Mouse (Mus musculus) ES-CJ7 (cell line): ENCODE data around the gene H2-Oa.
A peak's percentile ranks its signal among the peaks of the same experiment; 100 is the strongest.

Experiments
- DNase-seq: peaks from one replicate; pipeline ENCODE4 v3.0.0; 2011; ENCODE audit warnings: low read depth, low spot score

Gene H2-Oa

DNA sequence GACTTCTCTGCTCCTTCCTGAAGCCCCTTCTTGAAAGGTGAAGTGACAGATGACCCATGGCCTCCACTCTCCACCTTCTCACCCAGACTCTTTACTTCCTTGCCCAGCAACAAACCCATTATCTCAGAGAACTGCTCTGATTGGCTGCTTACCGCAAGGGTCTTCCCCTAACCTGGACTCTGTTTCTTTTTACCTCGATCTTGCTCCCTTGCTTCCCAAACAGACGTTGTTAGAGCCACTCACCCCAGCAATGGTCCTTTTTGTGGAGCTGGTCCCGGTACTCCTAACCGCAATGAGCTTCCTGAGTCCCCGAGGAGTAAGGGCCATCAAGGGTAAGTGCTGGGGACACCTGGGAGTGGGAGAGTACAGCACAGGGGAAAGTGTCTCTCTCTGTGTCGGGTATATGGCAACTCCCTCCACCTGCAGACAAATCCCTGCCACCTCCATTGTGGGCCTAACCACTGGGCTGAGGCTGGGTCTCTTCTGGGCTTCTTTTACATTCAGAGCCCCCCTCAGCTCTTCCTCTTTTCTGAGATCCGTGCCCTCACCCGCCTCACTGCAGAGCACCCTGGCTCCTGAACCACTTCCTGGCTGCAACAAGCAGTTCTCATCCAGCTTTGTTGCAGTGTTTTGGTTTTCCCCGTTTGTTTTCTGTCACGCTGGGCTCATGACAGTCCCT lies at the start of gene H2-Oa:
Gene H2-Oa, plus strand, starts transcription at position 144 of the 679 bp plus-strand sequence.
- no peak for DNase-seq

DNA sequence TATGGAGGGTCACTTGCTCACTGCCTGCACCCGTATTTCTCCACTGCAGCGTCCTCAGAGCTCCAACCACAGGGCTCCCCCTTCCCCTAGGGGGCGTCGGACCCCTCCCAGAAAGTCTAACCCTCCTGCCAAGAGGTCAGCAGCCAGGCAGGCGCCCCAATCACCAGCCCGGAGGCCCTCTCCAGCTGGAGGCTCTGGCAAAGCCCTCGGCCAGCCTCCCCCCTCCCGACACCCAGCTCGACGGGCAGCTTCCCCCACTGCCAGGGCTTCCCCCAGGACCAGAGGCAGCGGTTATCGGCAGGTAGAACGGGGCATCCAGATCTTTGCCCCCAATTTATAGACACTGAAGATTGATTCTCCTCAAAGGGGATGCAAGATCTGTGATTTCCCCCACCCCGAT lies 46.2 kb upstream of the H2-Oa start:
- DNase-seq, result no peak

DNA sequence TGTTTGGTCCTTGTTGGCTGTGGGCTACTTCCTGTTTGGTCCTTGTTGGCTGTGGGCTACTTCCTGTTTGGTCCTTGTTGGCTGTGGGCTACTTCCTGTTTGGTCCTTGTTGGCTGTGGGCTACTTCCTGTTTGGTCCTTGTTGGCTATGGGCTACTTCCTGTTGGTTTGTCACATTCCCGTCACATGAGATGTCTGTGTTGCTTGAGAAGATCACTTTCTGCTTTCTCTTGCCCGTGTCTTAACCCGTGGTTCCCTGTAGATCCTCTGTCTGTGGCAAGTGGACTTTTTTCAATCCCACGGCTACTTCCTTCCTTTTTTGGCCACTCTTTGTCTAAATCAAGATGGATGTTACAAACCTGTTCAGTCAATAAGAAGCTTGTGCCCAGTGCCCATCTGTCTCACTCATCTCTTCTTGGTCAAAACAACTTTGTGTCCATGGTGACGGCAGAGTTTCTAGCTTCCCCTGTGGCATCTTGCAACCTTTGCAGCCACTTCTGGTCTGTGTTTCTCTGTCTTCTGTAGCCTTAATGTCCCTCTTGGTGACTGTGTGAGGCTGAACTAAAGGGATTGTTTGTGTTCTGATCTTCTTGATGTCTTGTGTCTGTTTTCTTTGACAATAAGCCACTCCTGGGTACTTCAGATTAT lies 44.6 kb upstream of the H2-Oa start:
- DNase-seq, result no peak

- DNase-seq, result no peak
Observed at GRCm38 (mm10) chr17:34057224-34057623, 34.9 kb upstream of the H2-Oa start.

DNA sequence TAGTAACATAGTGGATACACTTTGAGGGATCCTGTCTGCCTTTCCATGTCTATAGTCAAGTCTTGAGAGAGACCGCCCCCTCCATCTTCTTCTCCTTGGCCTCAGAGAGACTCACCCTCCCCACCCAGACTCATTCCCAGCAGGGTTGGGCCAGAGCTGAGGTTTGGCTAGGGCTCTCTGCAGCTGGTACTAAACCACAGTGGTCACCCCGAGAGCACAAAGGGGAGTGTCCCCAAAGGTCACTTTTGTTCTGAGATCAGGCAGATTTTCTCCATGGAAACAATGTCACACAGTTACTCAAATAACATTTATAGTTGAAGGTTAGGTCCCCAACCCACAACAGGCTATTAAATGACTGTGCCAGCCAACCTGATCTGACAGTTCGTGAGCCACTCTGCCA lies 23.3 kb upstream of the H2-Oa start:
- no peak for DNase-seq

GRCm38 (mm10) chr17:34072091-34072490 lies 20.0 kb upstream of the H2-Oa start:
- no peak for DNase-seq

DNA sequence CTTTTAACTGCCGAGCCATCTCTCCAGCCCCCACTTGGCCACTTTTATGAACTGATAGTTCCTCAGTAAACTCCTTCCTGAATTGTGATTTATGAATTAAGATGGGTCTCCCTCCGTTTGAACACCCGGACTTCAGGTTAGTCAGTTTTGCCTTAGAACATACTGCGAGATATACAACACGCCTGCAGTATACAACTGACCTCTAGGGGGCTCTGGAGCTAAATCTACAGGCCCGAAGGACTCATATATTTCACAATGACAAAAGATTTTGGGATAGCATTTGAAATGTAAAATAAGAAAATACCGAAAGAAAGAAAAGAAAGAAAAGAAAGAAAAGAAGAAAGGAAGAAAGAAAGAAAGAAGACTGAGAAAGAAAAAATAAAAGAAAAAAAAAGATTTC lies 16.9 kb upstream of the H2-Oa start:
- DNase-seq, result peak; percentile 77

GRCm38 (mm10) chr17:34077549-34077948 lies 14.6 kb upstream of the H2-Oa start:
- DNase-seq, result peak; percentile 81

- no peak for DNase-seq
Observed at GRCm38 (mm10) chr17:34078148-34078547, 14.0 kb upstream of the H2-Oa start.

GRCm38 (mm10) chr17:34079002-34079401 lies 13.1 kb upstream of the H2-Oa start:
- DNase-seq, result no peak

DNA sequence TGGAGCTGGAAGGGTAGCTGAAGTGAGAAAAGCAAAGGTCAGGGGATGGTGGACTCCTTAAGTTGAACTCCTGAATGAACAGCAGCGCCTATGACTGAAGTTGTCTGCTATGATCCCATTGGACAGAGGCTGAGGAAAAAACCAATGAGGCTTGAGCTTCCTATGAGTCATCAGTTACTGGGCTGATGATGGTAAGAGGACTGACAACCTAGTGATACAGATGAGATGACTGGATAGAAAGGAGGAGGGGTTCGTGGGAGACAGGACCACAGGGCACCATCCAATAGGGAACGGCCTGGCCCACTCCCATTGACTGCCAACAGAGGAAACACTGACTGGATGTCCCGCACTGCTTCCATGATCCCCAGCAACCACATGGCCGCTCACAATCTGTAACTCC lies 12.5 kb upstream of the H2-Oa start:
- DNase-seq, result peak; percentile 89

DNA sequence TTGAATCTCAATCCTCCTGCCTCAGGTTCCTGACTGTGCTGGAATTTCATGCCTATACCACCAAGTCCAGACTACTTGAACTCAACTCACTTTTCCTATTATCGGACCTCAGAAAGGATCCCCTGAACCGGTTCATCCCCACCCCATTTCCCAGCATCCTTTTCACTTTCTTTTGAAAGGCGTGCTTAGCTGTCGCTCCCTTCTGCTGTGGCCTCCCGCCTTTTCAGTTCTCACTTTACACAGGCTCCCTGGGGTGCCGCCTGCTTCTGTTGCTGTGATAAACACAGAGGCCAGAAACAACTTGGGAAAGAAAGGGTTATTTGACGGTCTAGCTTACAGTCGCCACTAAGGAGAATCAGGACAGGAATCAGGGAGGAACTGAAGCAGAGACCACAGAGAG lies 9.0 kb upstream of the H2-Oa start:
- peak; percentile 56 for DNase-seq

GRCm38 (mm10) chr17:34087386-34087785 lies 4.8 kb upstream of the H2-Oa start:
- peak; percentile 59 for DNase-seq

GRCm38 (mm10) chr17:34088124-34088523 lies 4.0 kb upstream of the H2-Oa start:
- DNase-seq, result no peak

GRCm38 (mm10) chr17:34090923-34091322 lies 1.2 kb upstream of the H2-Oa start:
- DNase-seq, result peak; percentile 71

DNA sequence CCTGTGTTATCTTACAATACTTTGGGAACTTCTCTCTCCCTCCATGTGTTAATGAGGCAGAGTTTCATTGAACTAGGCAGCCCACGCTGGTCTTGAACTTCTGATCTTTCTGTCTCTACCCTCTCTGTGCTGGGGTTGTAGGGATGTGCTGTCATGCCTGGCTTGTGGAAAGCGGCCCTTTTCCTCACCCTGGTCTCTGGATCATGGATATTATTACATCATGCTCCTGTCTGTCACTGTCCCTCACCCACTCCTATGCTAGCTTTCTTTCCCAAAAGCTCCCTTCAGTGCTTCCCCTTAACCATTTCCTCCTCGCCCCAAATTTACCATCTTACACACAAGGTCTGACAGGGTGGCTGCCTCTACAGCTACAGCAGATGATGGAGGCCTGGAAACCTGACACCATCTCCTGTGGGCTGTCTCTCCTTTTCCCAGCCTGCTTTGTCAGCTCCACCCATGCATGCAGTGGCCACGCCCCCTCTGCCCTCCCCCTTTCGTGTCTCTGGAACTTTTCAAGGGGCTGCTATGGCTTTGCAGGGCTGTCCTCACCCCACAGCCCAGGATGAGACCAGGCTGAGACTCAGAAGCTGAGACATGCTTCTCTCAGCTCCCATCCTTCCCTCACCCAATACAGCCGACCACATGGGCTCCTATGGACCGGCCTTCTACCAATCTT lies 1.2 kb downstream of the H2-Oa start:
- DNase-seq, result peak; percentile 71

- no peak for DNase-seq
Observed at GRCm38 (mm10) chr17:34094283-34095035, 2.3 kb downstream of the H2-Oa start.

- no peak for DNase-seq
Observed at GRCm38 (mm10) chr17:34096497-34097010, 4.4 kb downstream of the H2-Oa start.

GRCm38 (mm10) chr17:34097272-34097671 lies 5.1 kb downstream of the H2-Oa start:
- DNase-seq, result no peak

- no peak for DNase-seq
Observed at GRCm38 (mm10) chr17:34098709-34099479, 6.8 kb downstream of the H2-Oa start.

GRCm38 (mm10) chr17:34099531-34099930 lies 7.4 kb downstream of the H2-Oa start:
- DNase-seq, result no peak
